Mouse (Mus musculus): ENCODE data around the gene Klc1. TPM values are rescaled to one million over a fixed set of nuclear protein-coding genes. Genes with fewer than 3 reads are reported as not detected.
A peak's percentile ranks its signal among the peaks of the same experiment; 100 is the strongest.

Gene Klc1
- polyA plus RNA-seq, 1 experiment from 2014 or later, result 319 TPM

DNA sequence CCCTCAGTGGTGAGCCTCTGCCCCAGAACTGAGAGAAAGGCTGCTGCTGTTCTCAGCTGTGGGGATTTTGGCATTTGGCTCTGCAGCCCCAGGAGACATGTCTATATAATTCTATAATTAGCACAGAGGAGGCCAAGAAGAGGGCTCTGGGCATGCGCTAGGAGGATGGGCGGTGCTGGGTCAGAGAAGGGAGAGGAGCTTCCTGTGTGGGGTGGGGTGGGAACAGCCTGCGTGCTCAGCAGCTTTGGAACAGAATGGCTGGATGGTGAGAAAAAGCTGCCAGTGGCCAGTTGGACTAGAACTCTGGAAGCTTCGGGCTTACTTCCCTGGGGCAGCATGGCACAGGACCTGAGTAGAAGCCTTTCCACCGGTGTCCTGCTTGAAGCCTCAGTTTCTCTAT, 12.6 kb upstream of the Klc1 start:
- H3K4me2 ChIP-seq, result no peak overlapping the region
- no peak overlapping the region for H3K9ac ChIP-seq
- peaks cover 3% of the 10 kb centered on the region; the same call in 1 of the 2 replicates for H3K4me1 ChIP-seq
- no peaks in the 10 kb centered on the region for H3K27me3 ChIP-seq
- ATAC-seq, result no peak
- WGBS, result 81% methylated on average over 5 of the region's 5 CpGs
- no peak overlapping the region for H3K4me3 ChIP-seq
- H3K9me3 ChIP-seq (replicated peaks), result no peaks in the 10 kb centered on the region
- H3K36me3 ChIP-seq (ENCODE audit: poor library complexity, severe bottlenecking), result 0 out of 2 replicates have a peak, but pooled peaks cover 2% of the 10 kb centered on the region
- no peak overlapping the region for H3K27ac ChIP-seq

DNA sequence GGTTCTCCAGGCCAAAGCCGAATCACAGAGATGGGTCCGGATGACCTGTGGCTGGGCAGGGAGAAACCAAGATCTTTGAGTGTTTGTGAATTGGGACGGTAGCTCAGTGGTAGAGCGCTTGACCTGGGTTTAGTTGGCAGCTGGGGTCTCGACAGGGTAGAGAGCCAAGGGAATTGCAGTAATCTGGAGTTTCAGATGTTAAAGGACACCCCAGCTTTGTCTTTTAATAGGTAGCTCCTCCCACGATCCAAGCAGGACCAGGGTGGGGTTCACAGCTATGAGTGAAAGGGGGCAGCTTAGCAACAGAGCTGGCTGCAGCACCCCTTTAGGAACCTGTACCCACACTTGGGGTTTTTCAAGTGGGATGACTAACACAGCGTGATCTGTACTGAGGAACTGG, 11.2 kb upstream of the Klc1 start:
- H3K4me1 ChIP-seq, result peaks cover 3% of the 10 kb centered on the region; the same call in 1 of the 2 replicates
- WGBS, result 81% methylated on average over 7 of the region's 7 CpGs
- H3K27me3 ChIP-seq, result no peaks in the 10 kb centered on the region
- no peak overlapping the region for H3K4me2 ChIP-seq
- no peak for ATAC-seq
- 0 out of 2 replicates have a peak, but pooled peaks cover 2% of the 10 kb centered on the region for H3K36me3 ChIP-seq (ENCODE audit: poor library complexity, severe bottlenecking)
- H3K27ac ChIP-seq, result no peak overlapping the region
- no peak overlapping the region for H3K9ac ChIP-seq
- H3K9me3 ChIP-seq (replicated peaks), result no peaks in the 10 kb centered on the region
- no peak overlapping the region for H3K4me3 ChIP-seq

DNA sequence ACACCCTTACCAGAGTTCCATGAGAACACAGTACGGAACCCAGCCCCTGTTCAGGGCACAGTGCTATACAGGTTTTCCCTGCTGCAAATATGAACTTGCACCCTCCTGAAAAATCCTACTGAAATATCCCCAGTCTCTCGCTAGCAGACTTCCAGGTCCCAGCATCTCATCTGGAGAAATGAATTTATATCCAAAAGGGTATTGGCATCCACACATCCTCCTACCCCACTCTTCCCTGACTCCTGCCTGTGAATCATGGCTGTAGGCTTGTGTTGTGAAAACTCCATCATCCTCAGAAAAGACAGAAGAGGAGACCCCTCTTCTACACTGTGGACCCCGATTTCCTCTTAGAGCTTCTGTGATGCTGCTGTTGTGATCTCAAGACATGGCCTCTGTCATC, 7.9 kb upstream of the Klc1 start:
- no peaks in the 10 kb centered on the region for H3K9me3 ChIP-seq (replicated peaks)
- H3K4me3 ChIP-seq, result no peak overlapping the region
- 99% methylated on average over 3 of the region's 3 CpGs for WGBS
- ATAC-seq, result no peak
- H3K27ac ChIP-seq, result no peak overlapping the region
- no peaks in the 10 kb centered on the region for H3K36me3 ChIP-seq (ENCODE audit: poor library complexity, severe bottlenecking)
- no peaks in the 10 kb centered on the region for H3K4me1 ChIP-seq
- no peaks in the 10 kb centered on the region for H3K27me3 ChIP-seq
- H3K9ac ChIP-seq, result no peak overlapping the region
- no peak overlapping the region for H3K4me2 ChIP-seq

DNA sequence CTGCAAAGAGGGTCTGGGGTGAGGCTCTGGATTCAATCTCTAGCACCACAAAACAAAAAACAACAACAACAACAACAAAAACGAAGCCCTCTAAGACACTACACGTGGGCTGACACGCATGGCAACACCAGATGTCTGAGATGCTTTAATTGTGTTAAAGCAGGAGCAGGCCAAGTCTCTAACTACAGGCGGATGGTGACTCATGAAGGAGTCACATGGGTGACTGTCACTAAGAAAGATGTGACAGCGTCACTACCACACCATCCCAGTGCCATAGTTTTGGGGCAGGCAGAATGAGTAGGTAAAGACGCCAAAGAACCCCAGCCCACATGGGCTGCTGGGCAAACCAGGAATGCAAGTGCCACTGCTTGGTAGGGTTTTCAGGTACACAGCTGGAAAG, 6.2 kb upstream of the Klc1 start:
- no peaks in the 10 kb centered on the region for H3K27me3 ChIP-seq
- WGBS, result 87% methylated on average over 6 of the region's 6 CpGs
- no peak overlapping the region for H3K4me2 ChIP-seq
- no peaks in the 10 kb centered on the region for H3K9me3 ChIP-seq (replicated peaks)
- no peak for ATAC-seq
- H3K36me3 ChIP-seq (ENCODE audit: poor library complexity, severe bottlenecking), result no peaks in the 10 kb centered on the region
- H3K27ac ChIP-seq, result no peak overlapping the region
- no peaks in the 10 kb centered on the region for H3K4me1 ChIP-seq
- no peak overlapping the region for H3K4me3 ChIP-seq
- H3K9ac ChIP-seq, result no peak overlapping the region

DNA sequence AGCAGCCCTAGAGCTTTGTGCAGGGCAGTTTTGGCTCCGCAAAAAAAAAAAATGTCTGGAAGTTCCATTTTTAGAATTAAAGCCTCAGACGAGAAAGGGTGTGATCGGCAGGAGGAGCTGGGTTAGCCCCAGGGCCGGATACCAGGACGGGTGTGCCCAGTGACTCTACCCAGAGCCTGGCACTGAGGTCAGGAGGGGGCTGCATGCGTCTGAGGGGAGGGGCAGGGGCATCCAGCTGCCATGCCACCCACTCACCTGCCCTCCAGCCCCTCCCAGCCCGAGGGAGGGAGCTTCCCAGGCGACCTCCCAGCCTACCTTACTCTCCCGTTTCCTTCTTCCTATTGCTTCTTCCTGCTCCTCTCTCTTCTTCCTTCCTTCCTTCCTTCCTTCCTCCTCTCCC, 5.3 kb upstream of the Klc1 start:
- ATAC-seq, result no peak
- no peak overlapping the region for H3K27ac ChIP-seq
- H3K4me3 ChIP-seq, result no peak overlapping the region
- peaks cover 6% of the 10 kb centered on the region for H3K4me1 ChIP-seq
- no peaks in the 10 kb centered on the region for H3K27me3 ChIP-seq
- H3K4me2 ChIP-seq, result no peak overlapping the region
- no peaks in the 10 kb centered on the region for H3K9me3 ChIP-seq (replicated peaks)
- H3K36me3 ChIP-seq (ENCODE audit: poor library complexity, severe bottlenecking), result no peaks in the 10 kb centered on the region
- H3K9ac ChIP-seq, result no peak overlapping the region
- 72% methylated on average over 9 of the region's 9 CpGs for WGBS

DNA sequence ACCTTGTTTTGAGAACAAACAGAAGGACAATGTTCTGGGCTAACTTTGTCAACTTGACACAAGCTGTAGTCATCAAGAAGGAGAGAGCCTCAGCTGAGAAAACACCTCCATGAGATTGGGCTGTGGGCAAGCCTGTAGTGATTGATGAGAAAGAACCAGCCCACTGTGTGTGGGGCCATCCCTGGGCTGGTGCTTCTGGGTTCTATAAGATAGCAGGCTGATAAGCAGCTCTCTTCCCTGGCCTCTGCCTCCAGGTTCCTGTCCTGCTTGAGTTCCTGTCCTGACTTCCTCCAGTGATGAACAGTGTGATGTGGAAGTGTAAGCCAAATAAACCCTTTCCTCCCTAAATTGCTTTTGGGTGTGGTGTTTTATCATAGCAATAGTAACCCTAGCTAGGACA, 3.9 kb upstream of the Klc1 start:
- Histone ChIP-seq H3K4me3 (no peak overlapping the region), H3K36me3 (ENCODE audit: poor library complexity, severe bottlenecking) (no peaks in the 10 kb centered on the region), H3K4me2 (no peak overlapping the region), H3K9me3 (replicated peaks) (no peaks in the 10 kb centered on the region), H3K27me3 (no peaks in the 10 kb centered on the region), H3K27ac (no peak overlapping the region), H3K9ac (no peak overlapping the region), H3K4me1 (peaks cover 11% of the 10 kb centered on the region)
- no peak for ATAC-seq

DNA sequence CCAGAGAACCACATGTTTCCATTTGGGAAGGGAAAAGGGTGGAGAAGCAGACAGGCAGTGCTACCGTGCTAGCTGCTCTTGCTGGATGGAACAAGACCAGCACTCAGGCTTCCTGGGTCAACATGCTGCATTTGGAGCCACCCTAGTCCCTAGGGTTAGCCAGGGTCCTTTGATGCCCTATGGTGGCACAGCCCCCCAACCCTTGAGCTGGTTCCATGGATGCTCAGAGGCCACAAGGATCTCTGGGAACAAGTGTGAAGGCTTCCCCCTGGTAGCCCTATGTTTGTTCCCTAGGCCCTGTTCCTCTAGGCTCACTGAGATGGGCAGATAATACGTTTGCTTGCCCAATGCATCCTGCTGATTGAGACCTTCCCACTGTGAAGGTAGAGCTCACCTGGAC, 3.4 kb upstream of the Klc1 start:
- Histone ChIP-seq H3K9ac (no peak overlapping the region), H3K27ac (no peak overlapping the region), H3K36me3 (ENCODE audit: poor library complexity, severe bottlenecking) (no peaks in the 10 kb centered on the region), H3K9me3 (replicated peaks) (no peaks in the 10 kb centered on the region), H3K4me3 (no peak overlapping the region), H3K4me2 (no peak overlapping the region), H3K27me3 (no peaks in the 10 kb centered on the region), H3K4me1 (peaks cover 17% of the 10 kb centered on the region)
- no peak for ATAC-seq
- WGBS, result 61% methylated on average over 2 of the region's 2 CpGs

DNA sequence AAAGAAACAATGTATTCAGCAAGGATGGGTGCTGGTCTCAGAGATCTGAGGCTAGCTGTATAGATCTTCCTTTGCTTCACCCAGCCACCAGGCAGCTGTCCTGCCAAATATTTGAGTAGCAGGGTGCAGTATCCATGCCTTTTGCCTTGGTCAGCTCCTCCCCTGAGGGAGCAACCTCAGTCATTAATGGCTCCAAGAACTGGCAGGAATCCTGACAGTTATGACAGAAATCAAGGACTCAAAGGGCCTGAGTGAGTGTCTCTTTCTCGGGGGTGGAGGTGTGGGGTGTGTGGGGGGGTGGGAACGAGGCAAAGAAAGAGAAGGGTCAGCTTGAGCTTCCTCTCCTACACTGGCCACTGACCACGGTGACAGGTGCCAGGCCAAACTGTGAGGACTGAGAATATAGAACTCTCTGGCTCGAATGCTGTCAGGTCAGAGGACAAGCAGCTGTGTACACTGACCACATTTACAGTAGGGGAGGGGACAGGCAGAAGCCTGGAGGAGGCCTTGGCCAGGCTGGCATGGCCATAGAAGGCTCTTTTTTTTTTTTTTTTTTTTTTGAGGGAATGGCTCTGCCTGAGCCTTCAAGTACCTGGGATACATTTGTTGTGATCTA, 2.5 kb upstream of the Klc1 start:
- Histone ChIP-seq H3K27me3 (no peaks in the 10 kb centered on the region), H3K9me3 (replicated peaks) (no peaks in the 10 kb centered on the region), H3K4me3 (no peak overlapping the region), H3K4me1 (peaks cover 26% of the 10 kb centered on the region), H3K9ac (no peak overlapping the region), H3K27ac (no peak overlapping the region), H3K4me2 (no peak overlapping the region), H3K36me3 (ENCODE audit: poor library complexity, severe bottlenecking) (no peaks in the 10 kb centered on the region)
- no peak for ATAC-seq
- WGBS, result 64% methylated on average over 4 of the region's 4 CpGs

DNA sequence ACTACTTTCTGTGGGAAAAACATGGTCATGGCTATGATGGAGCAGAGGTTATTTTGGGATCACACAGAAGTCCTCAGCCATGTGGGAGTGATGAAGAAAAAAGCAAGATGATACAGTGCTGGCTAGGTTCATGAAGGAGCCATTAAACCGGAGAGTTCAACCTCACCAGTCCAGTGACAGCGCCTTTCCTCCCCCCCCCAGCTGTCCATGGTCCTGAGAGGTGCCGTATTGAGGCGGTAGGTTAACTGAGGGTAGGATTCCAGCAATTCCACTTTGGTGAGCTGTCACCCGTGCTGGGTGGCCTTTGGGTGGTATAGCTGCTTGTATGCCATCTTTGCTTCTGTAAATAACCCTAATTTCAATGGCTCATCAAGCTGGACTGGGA, 2.0 kb upstream of the Klc1 start:
- Histone ChIP-seq H3K9me3 (replicated peaks) (no peaks in the 10 kb centered on the region), H3K4me1 (peaks cover 29% of the 10 kb centered on the region), H3K27me3 (no peaks in the 10 kb centered on the region), H3K27ac (no peak overlapping the region), H3K36me3 (ENCODE audit: poor library complexity, severe bottlenecking) (no peaks in the 10 kb centered on the region), H3K4me2 (no peak overlapping the region), H3K4me3 (no peak overlapping the region), H3K9ac (no peak overlapping the region)
- no peak for ATAC-seq
- 47% methylated on average over 5 of the region's 5 CpGs for WGBS

DNA sequence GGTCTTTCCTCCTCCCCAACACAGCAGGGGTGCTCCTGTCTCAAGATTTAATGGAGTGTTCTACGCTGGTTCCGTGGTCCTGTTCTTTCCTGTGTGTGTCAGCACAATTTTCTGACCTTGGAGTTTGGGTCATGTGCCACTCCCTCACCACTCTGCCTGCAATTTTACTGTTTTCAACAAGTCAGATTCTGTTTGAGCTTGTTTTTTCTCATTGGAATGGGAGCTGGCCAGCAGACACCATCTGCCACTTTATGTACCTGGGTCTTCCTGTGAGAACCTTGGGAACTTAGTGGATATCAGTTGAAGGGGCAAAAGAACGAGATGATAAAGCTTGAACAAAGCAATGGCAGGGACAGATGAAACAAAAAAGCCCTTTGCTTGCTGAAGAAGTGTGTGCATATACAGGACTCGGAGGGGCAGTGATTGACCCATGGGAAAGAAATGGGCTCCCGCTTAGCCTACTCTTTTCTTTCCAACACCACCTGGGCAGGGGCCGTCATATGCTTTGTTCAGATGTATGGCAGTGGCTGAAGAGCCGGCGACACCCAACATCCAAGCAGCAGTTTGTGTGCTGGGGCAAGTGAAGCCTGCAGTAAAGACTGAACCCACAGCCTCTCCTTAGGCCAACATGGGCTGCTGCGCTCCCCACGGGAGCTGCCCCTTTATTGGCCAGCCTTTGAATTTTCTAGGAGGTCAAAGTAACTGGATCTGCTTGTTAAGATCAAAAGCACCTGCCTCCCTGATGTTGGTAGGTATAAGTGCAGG, 906 bp upstream of the Klc1 start:
- H3K4me3 ChIP-seq, result peak overlapping the region; percentile 94
- H3K4me2 ChIP-seq, result peak overlapping the region; percentile 97
- H3K9me3 ChIP-seq (replicated peaks), result no peaks in the 10 kb centered on the region
- no peak for ATAC-seq
- no peaks in the 10 kb centered on the region for H3K27me3 ChIP-seq
- H3K27ac ChIP-seq, result peak overlapping the region; percentile 93
- 47% methylated on average over 10 of the region's 10 CpGs for WGBS
- peaks cover 40% of the 10 kb centered on the region for H3K4me1 ChIP-seq
- H3K36me3 ChIP-seq (ENCODE audit: poor library complexity, severe bottlenecking), result peaks cover 5% of the 10 kb centered on the region
- H3K9ac ChIP-seq, result peak overlapping the region; percentile 99

DNA sequence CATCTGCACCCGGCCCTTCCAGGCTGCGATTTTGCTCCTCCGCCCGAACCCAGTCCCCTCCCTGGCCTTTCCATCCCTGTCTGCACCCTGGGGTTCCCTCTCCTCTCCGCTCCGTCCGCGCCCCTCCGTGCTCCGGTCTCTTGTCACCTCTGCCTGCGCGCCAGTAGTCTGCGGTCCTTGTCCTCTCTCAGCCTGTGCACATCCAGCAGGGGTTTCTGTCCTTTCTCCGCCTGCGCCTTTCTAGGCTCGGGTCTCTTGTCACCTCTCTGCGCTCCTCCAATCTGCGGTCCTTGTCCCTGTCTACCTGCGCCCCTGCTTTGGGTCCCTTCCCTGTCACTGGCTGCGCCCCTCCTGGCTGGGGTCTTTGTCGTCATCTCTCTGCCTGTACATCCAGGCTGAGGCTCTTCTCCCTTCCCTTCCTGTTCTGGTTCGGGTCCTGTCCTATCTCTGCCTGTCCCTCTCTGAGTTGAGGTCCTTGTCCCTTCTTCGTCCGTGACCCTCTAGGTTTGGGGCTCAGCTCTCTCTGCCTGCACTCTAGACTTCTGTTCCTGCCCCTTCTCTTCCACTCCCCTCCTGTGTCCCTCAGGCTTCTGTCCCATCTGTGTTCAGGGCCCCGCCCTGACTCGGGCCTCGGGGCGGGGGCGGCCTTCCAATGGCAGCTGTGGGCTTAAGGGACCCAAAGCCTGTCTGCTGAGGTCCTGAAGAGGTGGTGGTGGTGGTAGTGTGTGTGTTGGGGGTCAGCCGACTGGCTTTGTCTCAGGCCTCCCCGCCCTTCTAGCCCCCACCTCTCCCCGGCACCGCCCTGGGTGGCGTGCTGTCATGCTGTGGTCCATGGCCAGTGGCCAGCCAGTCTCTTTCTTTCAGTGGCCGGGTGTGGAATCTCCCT, 770 bp downstream of the Klc1 start:
- 1% methylated on average over 35 of the region's 35 CpGs for WGBS
- ATAC-seq, result peak; percentile 61
- peaks cover 45% of the 10 kb centered on the region for H3K4me1 ChIP-seq

DNA sequence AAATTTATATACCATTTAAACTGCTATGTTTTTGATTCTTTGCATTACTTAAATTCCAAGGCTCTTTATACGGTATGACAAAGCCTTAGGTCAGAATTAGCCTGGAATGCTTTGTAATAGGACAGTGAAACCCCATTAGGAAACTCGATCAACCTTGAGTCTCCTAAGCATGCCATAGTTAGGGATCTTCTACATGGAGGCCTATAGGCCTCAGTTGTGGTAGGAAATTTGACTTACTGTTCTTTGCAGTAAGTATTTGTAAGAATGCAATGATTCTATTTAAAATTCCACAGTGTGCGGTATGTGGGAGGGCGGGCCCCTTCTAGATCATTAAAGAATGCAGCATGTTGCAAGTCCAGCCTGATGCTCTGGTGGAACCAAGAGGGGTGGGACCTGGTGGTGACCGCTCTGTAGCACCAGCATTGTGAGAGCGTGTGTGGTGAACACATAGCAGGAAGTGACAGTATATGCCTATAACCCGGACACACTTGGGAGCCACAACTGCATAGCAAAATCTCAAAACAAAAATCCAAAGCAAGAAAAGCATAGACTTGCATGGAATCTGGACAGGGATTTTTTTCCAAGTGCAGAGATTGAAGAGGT, 1.8 kb downstream of the Klc1 start:
- peaks cover 45% of the 10 kb centered on the region for H3K4me1 ChIP-seq
- H3K4me2 ChIP-seq, result peak overlapping the region; percentile 97
- H3K27me3 ChIP-seq, result no peaks in the 10 kb centered on the region
- H3K27ac ChIP-seq, result no peak overlapping the region
- H3K4me3 ChIP-seq, result peak overlapping the region; percentile 94
- WGBS, result 70% methylated on average over 7 of the region's 7 CpGs
- peaks cover 12% of the 10 kb centered on the region for H3K36me3 ChIP-seq (ENCODE audit: poor library complexity, severe bottlenecking)
- H3K9me3 ChIP-seq (replicated peaks), result no peaks in the 10 kb centered on the region
- ATAC-seq, result no peak
- peak overlapping the region; percentile 99; the same call in 1 of the 2 replicates for H3K9ac ChIP-seq

More for the DNA sequence above, 770 bp downstream of the Klc1 start:
- no peaks in the 10 kb centered on the region for H3K27me3 ChIP-seq
- peak overlapping the region; percentile 99 for H3K9ac ChIP-seq
- H3K4me3 ChIP-seq, result peak overlapping the region; percentile 94
- peak overlapping the region; percentile 97 for H3K4me2 ChIP-seq
- peaks cover 12% of the 10 kb centered on the region for H3K36me3 ChIP-seq (ENCODE audit: poor library complexity, severe bottlenecking)
- H3K27ac ChIP-seq, result peak overlapping the region; percentile 93
- H3K9me3 ChIP-seq (replicated peaks), result no peaks in the 10 kb centered on the region
